Mouse (Mus musculus) thymus, postnatal 25 days (tissue): Measurements from ENCODE around the gene Entpd7.
A peak's percentile ranks its signal among the peaks of the same experiment; 100 is the strongest.

ENCODE experiments used
- DNase-seq: peaks from one replicate; pipeline ENCODE4 v3.0.0; 2022

Entpd7 gene

DNA sequence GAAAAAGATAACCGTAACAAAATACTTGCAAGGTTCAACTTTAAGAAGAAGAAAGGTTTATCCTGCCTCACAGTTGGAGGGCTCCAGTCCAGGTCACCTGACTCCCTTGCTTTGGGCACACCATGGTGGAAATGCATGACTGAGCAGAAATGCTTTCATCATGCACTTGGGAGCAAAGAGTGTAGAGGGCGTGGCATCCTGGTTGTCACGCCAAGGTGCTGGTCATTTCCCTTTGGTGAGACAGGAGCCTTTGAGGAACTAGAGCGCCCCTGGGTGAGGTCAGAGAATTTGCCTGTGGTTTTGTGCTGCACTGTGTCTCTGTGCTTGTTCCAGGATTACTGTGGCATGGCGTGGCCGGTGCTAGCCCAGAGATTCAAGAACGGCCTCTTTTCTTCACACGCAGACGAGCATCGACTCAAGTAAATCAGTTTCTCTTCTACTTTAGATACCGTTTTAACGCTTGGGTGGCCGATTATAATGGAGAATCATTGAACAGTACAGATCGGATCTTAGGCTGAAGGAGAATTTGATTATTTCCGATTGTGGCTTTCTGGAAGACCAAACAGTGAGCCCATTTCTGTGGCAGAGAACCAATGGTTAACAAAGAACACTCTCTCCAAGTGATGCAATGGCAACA, 37.2 kb downstream of the Entpd7 start:
- no peak for DNase-seq

DNA sequence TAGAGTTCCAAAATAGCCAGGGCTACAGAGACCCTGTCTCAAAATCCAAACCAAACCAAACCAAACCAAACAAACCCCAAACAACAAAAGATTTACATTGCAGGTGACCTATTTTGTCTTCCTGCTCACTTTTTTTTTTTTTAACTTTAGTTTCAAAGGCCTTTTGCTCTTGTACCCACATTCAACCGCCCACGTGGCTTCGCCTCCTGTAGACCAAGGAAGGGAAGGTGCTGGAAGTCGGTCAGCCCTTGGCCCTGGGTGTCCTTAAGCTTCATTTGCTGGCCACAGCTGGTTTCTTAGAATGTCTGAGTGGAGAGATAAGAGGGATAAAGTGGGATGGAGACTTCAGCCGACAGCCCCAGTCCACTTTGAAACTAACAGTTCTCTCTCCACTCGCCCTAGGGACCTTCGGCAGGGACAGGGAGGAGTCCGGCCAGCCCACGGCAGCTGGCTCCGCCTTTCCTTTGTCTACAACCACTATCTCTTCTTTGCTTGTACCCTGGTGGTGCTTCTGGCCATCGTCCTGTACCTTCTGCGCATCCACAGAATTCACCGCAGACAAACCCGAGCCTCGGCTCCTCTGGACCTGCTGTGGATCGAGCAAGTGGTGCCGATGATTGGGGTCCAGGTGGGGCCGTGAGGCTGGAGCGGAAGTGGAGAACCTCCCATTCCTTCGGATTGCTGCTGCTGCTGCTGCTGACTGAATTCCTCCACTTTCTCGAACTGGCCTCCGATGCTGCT, 40.0 kb downstream of the Entpd7 start:
- DNase-seq = peak; percentile 52

- DNase-seq = no peak
These were observed 40.6 kb downstream of the Entpd7 start for GRCm38 (mm10) chr19:43730037-43730428.

DNA sequence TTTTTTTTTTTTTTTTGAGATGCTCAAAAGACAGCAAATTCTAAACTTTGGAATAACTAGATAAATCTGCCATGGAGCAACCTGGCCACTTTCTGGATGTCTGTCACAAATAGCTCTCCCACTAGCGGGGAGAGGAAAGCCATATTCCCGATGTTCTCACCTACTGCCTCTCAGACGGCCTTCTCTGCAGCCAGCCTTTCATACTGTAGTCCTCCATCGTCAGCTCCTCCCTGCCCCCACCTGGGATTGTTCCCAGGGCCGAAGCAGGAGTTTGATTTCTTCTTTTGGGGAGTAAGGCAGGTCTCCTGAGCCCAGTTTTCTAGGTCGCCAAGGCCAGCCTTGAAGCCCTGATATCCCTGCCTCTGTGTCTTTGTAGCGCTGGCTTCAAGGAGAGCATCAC, 41.7 kb downstream of the Entpd7 start:
- DNase-seq = no peak

DNA sequence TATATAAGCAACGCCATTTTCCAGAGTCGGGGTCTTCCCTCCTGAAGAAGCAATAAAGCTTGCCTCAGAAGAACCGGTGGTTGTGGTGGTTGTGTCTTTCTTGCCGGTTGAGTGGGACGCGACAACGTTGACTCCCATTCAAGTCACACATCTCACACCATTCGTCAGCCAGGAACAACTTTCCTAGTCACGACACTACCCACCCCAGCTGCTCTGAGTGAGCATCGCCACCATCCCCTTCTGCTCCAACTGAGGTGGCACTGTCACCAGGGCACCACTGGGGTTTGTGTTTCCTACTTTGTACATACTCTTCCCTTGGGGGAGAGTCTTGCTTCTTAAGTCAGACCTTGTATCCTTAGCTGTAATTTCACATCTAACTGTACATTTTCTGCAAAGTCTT, 48.9 kb downstream of the Entpd7 start:
- DNase-seq = no peak

DNA sequence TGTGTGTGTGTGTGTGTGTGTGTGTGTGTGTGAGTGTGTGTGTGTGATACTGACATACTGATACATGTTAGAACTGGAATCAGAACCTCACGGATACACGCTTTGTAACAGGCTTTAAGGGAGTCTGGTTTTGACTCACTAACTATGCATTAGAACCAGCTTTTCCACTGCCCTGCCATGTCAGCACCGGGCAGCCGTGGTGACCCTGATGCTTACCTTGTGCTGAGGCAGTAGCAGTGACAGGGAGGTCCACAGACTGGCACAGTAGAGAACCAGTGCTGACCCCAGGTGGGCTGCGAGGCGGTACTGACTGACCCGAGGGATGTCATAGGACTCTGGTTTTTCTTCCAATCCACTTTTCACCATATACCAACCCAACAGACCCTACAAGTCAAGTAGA, 53.9 kb downstream of the Entpd7 start:
- no peak for DNase-seq

- no peak for DNase-seq
These were observed 56.3 kb downstream of the Entpd7 start for GRCm38 (mm10) chr19:43745740-43746139.

GRCm38 (mm10) chr19:43747877-43748276, 58.4 kb downstream of the Entpd7 start:
- DNase-seq = no peak

- no peak for DNase-seq
These were observed 60.5 kb downstream of the Entpd7 start for GRCm38 (mm10) chr19:43750008-43750407.

- DNase-seq = peak; percentile 99
These were observed 63.2 kb downstream of the Entpd7 start, which contains the start of the genes Cutc and Cox15 for GRCm38 (mm10) chr19:43752489-43753225. TSS of gene Cutc (plus strand) at chr19:43752996. TSS of gene Cox15 (minus strand) at chr19:43753000.

GRCm38 (mm10) chr19:43753226-43753835, 63.9 kb downstream of the Entpd7 start:
- peak; percentile 92 for DNase-seq

DNA sequence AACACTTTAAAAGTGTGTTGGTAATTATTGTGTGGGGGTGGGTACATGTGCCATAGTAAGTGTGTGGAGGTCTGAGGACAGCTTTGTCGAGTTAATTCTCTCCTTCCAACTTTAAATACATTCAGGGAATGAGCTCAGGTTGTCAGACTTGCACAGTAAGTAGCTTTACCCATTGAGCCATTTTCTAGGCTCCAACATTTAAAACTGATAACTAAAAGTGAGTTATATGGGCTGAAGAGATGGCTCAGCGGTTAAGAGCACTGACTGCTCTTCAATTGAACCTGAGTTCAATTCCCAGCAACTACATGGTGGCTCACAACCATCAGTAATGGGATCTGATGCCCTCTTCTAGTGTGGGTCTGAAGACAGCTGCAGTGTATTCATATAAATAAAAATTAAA, 64.8 kb downstream of the Entpd7 start:
- no peak for DNase-seq

GRCm38 (mm10) chr19:43754872-43755271, 65.4 kb downstream of the Entpd7 start:
- DNase-seq = no peak

DNA sequence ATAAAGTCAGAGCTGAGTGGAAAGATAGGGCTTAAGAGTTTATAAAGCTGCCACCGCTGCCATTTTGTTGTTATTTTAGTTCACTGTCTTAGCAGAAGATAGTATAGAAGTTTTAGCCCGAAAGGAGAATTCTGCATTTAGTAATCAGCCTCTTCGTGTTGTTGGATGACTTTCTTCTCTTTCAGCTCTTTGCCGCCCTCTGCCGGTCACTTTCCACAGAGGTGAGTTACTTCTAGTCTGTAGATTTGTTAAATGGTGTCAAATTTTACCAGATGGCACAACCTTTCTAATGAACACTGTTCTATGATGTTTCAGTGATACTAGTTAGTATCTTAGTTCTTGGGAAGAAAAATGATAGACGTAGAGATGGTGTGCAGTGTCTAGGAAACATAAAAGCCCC, 71.0 kb downstream of the Entpd7 start:
- peak; percentile 79 for DNase-seq

DNA sequence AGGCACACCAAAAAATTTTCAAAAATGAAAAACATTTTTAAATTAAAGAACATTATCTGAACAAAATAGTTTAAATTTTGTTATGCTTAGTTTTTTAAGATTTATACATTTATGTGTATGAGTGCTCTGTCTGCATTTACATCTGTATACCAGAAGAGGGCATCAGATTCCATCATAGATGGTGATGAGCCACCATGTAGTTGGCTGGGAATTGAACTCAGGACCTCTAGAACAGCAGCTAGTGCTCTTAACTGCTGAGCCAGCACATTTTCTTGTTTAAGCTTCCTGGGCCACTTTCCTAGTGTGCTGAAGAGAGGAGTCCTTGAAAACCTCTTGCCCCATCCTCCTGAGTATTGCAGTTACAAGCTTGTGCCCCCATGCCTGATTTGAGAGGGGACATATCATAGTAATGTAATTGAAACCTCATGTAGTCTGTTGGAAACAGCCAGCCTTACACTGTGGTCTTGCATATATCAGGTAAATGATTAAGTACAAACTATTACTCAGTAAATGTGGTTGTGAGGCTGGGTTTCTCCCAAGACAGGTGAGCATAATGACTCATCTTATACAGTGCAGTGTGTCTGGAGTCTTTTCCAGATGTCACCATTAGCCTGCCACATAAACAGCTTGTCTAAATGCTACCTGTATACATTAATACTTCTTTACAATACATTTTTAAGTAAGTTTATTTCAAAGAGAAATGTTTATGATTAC, 72.2 kb downstream of the Entpd7 start:
- DNase-seq = no peak

DNA sequence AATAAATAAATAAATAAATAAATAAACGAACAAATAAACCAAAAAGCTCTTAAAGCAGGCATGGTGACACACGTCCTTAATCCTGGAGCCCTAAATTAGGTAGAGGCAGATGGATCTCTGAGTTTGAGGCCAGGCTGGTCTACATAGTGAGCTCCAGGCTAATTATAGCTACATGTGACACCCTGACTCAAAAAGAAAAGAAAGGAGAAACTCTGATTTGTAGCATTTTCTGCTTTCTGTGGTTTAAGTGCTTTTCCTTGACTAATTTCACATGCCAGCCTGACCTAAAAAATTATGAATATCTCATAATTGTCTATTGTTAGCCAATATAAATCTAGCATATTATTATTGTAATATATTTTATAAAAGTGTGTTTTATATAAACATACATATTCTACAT, 72.9 kb downstream of the Entpd7 start:
- no peak for DNase-seq

DNA sequence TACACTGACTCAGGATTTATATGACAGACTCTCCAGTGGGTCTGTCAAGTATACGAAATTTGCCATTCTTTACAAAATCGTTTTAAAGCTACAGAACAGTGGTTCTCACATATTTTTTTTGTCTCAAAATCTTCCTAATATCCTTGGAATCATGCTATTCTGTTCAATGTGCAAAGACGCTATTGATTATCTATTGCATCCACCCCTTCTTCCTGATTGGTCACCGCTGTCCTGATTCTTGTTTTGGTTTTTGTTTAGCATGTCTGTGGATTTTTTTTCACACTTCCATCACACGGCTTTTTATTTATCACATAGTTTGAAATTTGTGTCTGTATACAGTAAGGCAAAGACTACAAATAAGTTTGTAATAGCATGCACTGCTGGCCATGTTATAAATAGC, 77.0 kb downstream of the Entpd7 start:
- DNase-seq = no peak

DNA sequence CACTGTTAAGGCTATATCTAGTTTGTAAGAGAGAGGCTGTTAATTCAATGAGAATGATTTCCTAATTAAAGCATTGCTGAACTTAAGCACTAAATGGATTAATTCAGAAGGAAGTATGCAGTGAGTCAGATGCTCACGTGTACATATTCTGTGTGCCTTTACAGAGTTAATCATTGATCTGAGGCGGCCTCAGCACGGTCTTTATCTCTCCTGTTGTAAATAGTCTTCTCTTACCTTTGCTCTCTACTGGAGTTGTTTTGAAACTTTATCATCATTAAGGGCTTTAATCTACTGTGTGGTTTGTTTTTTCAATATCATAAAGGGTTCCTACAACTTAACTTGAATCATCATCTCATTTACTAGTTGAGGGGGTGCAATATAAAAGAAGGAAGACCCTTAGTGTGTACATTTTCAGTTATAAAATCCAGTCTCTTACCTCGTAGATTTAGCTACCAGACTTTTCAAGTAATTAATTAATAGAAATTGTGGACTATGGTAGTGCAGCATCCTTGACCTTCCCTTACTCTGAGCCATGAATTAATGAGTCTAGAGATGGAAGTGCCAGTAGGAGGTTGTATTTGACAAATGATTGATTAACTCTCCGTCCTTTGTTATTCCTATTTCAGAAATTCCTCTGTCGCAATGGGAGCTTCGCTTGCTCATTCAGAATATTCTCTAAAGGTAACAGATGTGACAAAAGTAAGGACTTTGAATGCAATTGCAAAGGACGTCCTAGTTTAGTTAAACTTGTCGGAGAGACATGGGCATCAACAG, 78.3 kb downstream of the Entpd7 start:
- no peak for DNase-seq

DNA sequence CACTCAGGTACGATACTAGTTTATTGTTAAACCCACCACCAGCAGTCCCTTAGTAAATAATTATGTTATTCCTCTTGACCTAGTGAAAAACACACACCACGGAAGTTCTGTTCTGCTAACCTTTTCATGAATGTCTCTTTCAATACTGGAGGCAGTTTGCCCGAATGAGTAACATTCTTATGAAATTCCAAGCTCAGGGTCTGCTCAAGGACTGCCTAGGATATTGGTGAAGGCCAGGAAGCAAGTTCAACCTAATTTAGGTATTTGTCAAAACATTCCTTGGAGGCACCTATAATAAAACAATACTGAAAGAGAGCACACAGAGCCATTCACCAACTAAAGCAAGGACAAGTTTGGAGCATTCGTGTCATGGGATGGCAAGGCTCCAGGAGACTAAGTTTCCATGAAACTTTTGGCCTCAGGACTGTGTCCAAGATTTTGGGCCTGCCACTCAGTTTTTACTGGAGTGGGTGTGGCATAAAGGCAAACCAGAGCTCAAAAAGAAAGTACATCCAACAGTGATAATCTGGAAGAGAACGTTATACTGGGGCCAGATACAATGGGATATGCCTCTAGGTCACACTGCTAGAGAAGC, 80.0 kb downstream of the Entpd7 start:
- DNase-seq = no peak

DNA sequence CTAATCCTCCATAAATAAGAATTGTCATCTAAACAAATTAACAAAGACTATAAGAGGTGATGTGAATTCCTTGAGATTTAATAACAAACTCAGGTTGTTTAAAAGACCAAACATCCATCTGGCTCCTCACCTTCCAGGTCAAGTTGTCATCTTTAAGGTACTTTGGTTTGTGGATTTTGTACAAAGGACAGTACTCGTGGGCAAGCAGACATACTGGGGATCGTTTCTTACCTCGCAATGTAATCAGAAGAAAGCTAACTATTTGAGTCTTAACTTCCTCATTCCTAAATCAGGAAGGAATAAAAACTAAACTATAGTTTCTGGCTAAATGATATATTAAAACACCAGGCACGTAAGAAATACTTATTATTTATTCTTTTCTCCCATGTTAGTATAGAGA, 81.1 kb downstream of the Entpd7 start:
- no peak for DNase-seq

DNA sequence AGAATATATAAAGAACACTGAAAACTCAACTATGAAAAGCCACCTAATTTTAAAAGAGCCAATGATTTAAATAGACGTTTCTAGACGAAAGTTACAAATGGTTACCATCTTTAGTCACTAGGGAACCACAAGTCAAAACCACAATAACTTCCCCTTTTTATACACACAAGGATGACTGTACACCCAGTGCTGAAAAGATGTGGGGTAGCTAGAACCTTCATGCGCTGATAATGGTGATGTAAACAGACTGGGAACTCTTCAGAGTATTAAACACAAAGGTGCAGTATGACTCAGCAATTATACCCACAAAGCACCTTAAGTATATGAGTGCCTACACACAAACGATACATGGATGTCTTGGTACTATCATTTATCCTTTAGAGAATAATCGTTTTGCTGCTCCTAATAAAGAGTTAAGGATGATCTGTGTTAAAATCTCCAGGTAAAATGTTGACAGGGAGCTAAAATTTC, 82.1 kb downstream of the Entpd7 start:
- no peak for DNase-seq
